Mouse (Mus musculus): ENCODE measurements around the gene Csmd2. TPM values are rescaled to one million over a fixed set of nuclear protein-coding genes. Genes with fewer than 3 reads are reported as not detected.

Gene Csmd2
- 0.24 and 0.45 TPM in 2 replicates for polyA plus RNA-seq (2014; fragmentation: Nextera tagmentation; extraction: Ambion mirVana)

GRCm38 (mm10) chr4:127987784-127988455 is at the start of gene Csmd2:
Csmd2 (plus strand) TSS chr4:127987857.
- no peak within 1 kb of the TSS for H3K27ac ChIP-seq (replicated peaks; ENCODE audit: low read depth, low read length)
- 1% methylated on average over 41 of the region's 65 CpGs for WGBS
- H3K27me3 ChIP-seq (replicated peaks; ENCODE audit: control insufficient read depth, insufficient read depth, low read length): peaks cover 68% of the 10 kb centered on the region
- no peaks in the 10 kb centered on the region; the same call in 1 of the 2 replicates for H3K4me1 ChIP-seq (ENCODE audit: control insufficient read depth, insufficient read depth, low read length)
- H3K4me3 ChIP-seq (ENCODE audit: low read depth, low read length): peak within 1 kb of the TSS; percentile 41
- DNase-seq (ENCODE audit: low spot score) (peak; percentile 32), ATAC-seq (ENCODE audit: low read depth) (peak; percentile 7; the same call in 1 of the 2 replicates)
- peak within 1 kb of the TSS; percentile 70 for H3K4me2 ChIP-seq (ENCODE audit: low read depth, low read length)
- H3K9me3 ChIP-seq (ENCODE audit: control insufficient read depth, low read length): no peaks in the 10 kb centered on the region
- H3K9ac ChIP-seq (ENCODE audit: low read depth, low read length): peak within 1 kb of the TSS; percentile 48
- H3K36me3 ChIP-seq (ENCODE audit: control insufficient read depth, insufficient read depth, low read length): no peaks in the 10 kb centered on the region

GRCm38 (mm10) chr4:127947696-127948095 is 40.0 kb upstream of the Csmd2 start:
- 71% methylated on average over 2 of the region's 2 CpGs for WGBS
- no peak for ATAC-seq (ENCODE audit: low read depth)
- Histone ChIP-seq H3K4me2 (ENCODE audit: low read depth, low read length) (no peak overlapping the region), H3K4me3 (ENCODE audit: low read depth, low read length) (no peak overlapping the region), H3K27me3 (replicated peaks; ENCODE audit: control insufficient read depth, insufficient read depth, low read length) (no peaks in the 10 kb centered on the region), H3K9ac (ENCODE audit: low read depth, low read length) (no peak overlapping the region), H3K4me1 (ENCODE audit: control insufficient read depth, insufficient read depth, low read length) (peaks cover 2% of the 10 kb centered on the region; the same call in 1 of the 2 replicates), H3K36me3 (ENCODE audit: control insufficient read depth, insufficient read depth, low read length) (no peaks in the 10 kb centered on the region), H3K9me3 (ENCODE audit: control insufficient read depth, low read length) (no peaks in the 10 kb centered on the region), H3K27ac (replicated peaks; ENCODE audit: low read depth, low read length) (no peak overlapping the region)
- DNase-seq (ENCODE audit: low spot score): no peak

GRCm38 (mm10) chr4:127953006-127953710 is 34.5 kb upstream of the Csmd2 start:
- no peak overlapping the region for H3K27ac ChIP-seq (replicated peaks; ENCODE audit: low read depth, low read length)
- H3K36me3 ChIP-seq (ENCODE audit: control insufficient read depth, insufficient read depth, low read length): no peaks in the 10 kb centered on the region
- no peak overlapping the region for H3K4me2 ChIP-seq (ENCODE audit: low read depth, low read length)
- H3K4me1 ChIP-seq (ENCODE audit: control insufficient read depth, insufficient read depth, low read length): peaks cover 5% of the 10 kb centered on the region; the same call in 1 of the 2 replicates
- H3K9me3 ChIP-seq (ENCODE audit: control insufficient read depth, low read length): no peaks in the 10 kb centered on the region
- DNase-seq (ENCODE audit: low spot score) (peak; percentile 35), ATAC-seq (ENCODE audit: low read depth) (peak; percentile 57; the same call in 1 of the 2 replicates)
- H3K27me3 ChIP-seq (replicated peaks; ENCODE audit: control insufficient read depth, insufficient read depth, low read length): no peaks in the 10 kb centered on the region
- H3K4me3 ChIP-seq (ENCODE audit: low read depth, low read length): no peak overlapping the region
- 24% methylated on average over 10 of the region's 10 CpGs for WGBS
- H3K9ac ChIP-seq (ENCODE audit: low read depth, low read length): no peak overlapping the region

- Histone ChIP-seq H3K27me3 (replicated peaks; ENCODE audit: control insufficient read depth, insufficient read depth, low read length) (peaks cover 44% of the 10 kb centered on the region), H3K4me2 (ENCODE audit: low read depth, low read length) (no peak overlapping the region), H3K4me1 (ENCODE audit: control insufficient read depth, insufficient read depth, low read length) (no peaks in the 10 kb centered on the region), H3K36me3 (ENCODE audit: control insufficient read depth, insufficient read depth, low read length) (no peaks in the 10 kb centered on the region), H3K9me3 (ENCODE audit: control insufficient read depth, low read length) (no peaks in the 10 kb centered on the region), H3K4me3 (ENCODE audit: low read depth, low read length) (no peak overlapping the region), H3K9ac (ENCODE audit: low read depth, low read length) (no peak overlapping the region), H3K27ac (replicated peaks; ENCODE audit: low read depth, low read length) (no peak overlapping the region)
- no peak for DNase-seq (ENCODE audit: low spot score)
- WGBS: 20% methylated on average over 7 of the region's 7 CpGs
- no peak for ATAC-seq (ENCODE audit: low read depth)
Measured at GRCm38 (mm10) chr4:127969101-127969500, 18.6 kb upstream of the Csmd2 start.

GRCm38 (mm10) chr4:127970018-127970421 is 17.6 kb upstream of the Csmd2 start:
- peak; percentile 70 for DNase-seq (ENCODE audit: low spot score)
- H3K27ac ChIP-seq (replicated peaks; ENCODE audit: low read depth, low read length): no peak overlapping the region
- ATAC-seq (ENCODE audit: low read depth): no peak
- H3K36me3 ChIP-seq (ENCODE audit: control insufficient read depth, insufficient read depth, low read length): no peaks in the 10 kb centered on the region
- no peak overlapping the region for H3K4me3 ChIP-seq (ENCODE audit: low read depth, low read length)
- H3K27me3 ChIP-seq (replicated peaks; ENCODE audit: control insufficient read depth, insufficient read depth, low read length): peaks cover 44% of the 10 kb centered on the region
- 6% methylated on average over 7 of the region's 7 CpGs for WGBS
- no peak overlapping the region for H3K9ac ChIP-seq (ENCODE audit: low read depth, low read length)
- no peak overlapping the region for H3K4me2 ChIP-seq (ENCODE audit: low read depth, low read length)
- no peaks in the 10 kb centered on the region for H3K4me1 ChIP-seq (ENCODE audit: control insufficient read depth, insufficient read depth, low read length)
- H3K9me3 ChIP-seq (ENCODE audit: control insufficient read depth, low read length): no peaks in the 10 kb centered on the region

GRCm38 (mm10) chr4:127970901-127971868 is 16.5 kb upstream of the Csmd2 start, which contains the start of gene CK137956:
CK137956 (minus strand) TSS chr4:127970951.
- no peak within 1 kb of the TSS for H3K4me2 ChIP-seq (ENCODE audit: low read depth, low read length)
- no peak within 1 kb of the TSS for H3K27ac ChIP-seq (replicated peaks; ENCODE audit: low read depth, low read length)
- H3K4me3 ChIP-seq (ENCODE audit: low read depth, low read length): no peak within 1 kb of the TSS
- H3K9me3 ChIP-seq (ENCODE audit: control insufficient read depth, low read length): no peaks in the 10 kb centered on the region
- no peaks in the 10 kb centered on the region for H3K36me3 ChIP-seq (ENCODE audit: control insufficient read depth, insufficient read depth, low read length)
- DNase-seq (ENCODE audit: low spot score) (no peak), ATAC-seq (ENCODE audit: low read depth) (no peak)
- no peak within 1 kb of the TSS for H3K9ac ChIP-seq (ENCODE audit: low read depth, low read length)
- whole genome bisulfite sequencing: 3% methylated on average over 35 of the region's 39 CpGs
- H3K4me1 ChIP-seq (ENCODE audit: control insufficient read depth, insufficient read depth, low read length): no peaks in the 10 kb centered on the region
- H3K27me3 ChIP-seq (replicated peaks; ENCODE audit: control insufficient read depth, insufficient read depth, low read length): peaks cover 44% of the 10 kb centered on the region

- H3K9me3 ChIP-seq (ENCODE audit: control insufficient read depth, low read length): no peaks in the 10 kb centered on the region
- H3K4me3 ChIP-seq (ENCODE audit: low read depth, low read length): no peak overlapping the region
- no peak for ATAC-seq (ENCODE audit: low read depth)
- H3K36me3 ChIP-seq (ENCODE audit: control insufficient read depth, insufficient read depth, low read length): no peaks in the 10 kb centered on the region
- H3K4me1 ChIP-seq (ENCODE audit: control insufficient read depth, insufficient read depth, low read length): no peaks in the 10 kb centered on the region
- no peak overlapping the region for H3K4me2 ChIP-seq (ENCODE audit: low read depth, low read length)
- DNase-seq (ENCODE audit: low spot score): no peak
- H3K27me3 ChIP-seq (replicated peaks; ENCODE audit: control insufficient read depth, insufficient read depth, low read length): peaks cover 44% of the 10 kb centered on the region
- H3K9ac ChIP-seq (ENCODE audit: low read depth, low read length): no peak overlapping the region
- 74% methylated on average over 3 of the region's 3 CpGs for WGBS
- H3K27ac ChIP-seq (replicated peaks; ENCODE audit: low read depth, low read length): no peak overlapping the region
Measured at GRCm38 (mm10) chr4:127972976-127973375, 14.7 kb upstream of the Csmd2 start.

GRCm38 (mm10) chr4:127981125-127981524 is 6.5 kb upstream of the Csmd2 start:
- H3K4me1 ChIP-seq (ENCODE audit: control insufficient read depth, insufficient read depth, low read length): no peaks in the 10 kb centered on the region
- no peak overlapping the region for H3K4me2 ChIP-seq (ENCODE audit: low read depth, low read length)
- 69% methylated on average over 6 of the region's 6 CpGs for WGBS
- no peaks in the 10 kb centered on the region for H3K36me3 ChIP-seq (ENCODE audit: control insufficient read depth, insufficient read depth, low read length)
- H3K9me3 ChIP-seq (ENCODE audit: control insufficient read depth, low read length): no peaks in the 10 kb centered on the region
- H3K27ac ChIP-seq (replicated peaks; ENCODE audit: low read depth, low read length): no peak overlapping the region
- H3K27me3 ChIP-seq (replicated peaks; ENCODE audit: control insufficient read depth, insufficient read depth, low read length): peaks cover 19% of the 10 kb centered on the region
- no peak overlapping the region for H3K9ac ChIP-seq (ENCODE audit: low read depth, low read length)
- no peak overlapping the region for H3K4me3 ChIP-seq (ENCODE audit: low read depth, low read length)
- ATAC-seq (ENCODE audit: low read depth) (no peak), DNase-seq (ENCODE audit: low spot score) (no peak)

Measured in embryonic facial prominence, embryonic 14.5 days (tissue).